Mouse (Mus musculus) forebrain, embryonic 16.5 days (tissue): Measurements from ENCODE around the gene Pkig. TPM values are rescaled to one million over a fixed set of nuclear protein-coding genes. Genes with fewer than 3 reads are reported as not detected.
A peak's percentile ranks its signal among the peaks of the same experiment; 100 is the strongest.

Experiments used
- ATAC-seq: fragments of 200-750 bp; cut with Nextera tagmentation; 2 replicates; pipeline ENCODE4 v1.8.0; 2017; ENCODE audit warnings: mild to moderate bottlenecking, moderate library complexity
- H3K27ac ChIP-seq: fragments of 300-500 bp; sonication (generic); 2 replicates; pipeline ENCODE4 v1.5.1; 2014; ENCODE audit warnings: low read length, control low read depth
- H3K27me3 ChIP-seq: fragments of 300-500 bp; sonication (generic); replicated peaks from 2 replicates; pipeline ENCODE4 v1.6.1; 2014; ENCODE audit warnings: low read length; ENCODE audit not compliant: control insufficient read depth, insufficient read depth
- H3K36me3 ChIP-seq: fragments of 300-500 bp; sonication (generic); 2 replicates; pipeline ENCODE4 v1.6.1; 2014; ENCODE audit not compliant: control insufficient read depth, insufficient read depth
- H3K4me1 ChIP-seq: fragments of 300-500 bp; sonication (generic); replicated peaks from 2 replicates; pipeline ENCODE4 v1.6.1; 2014; ENCODE audit warnings: low read length; ENCODE audit not compliant: control insufficient read depth, insufficient read depth
- H3K4me2 ChIP-seq: fragments of 300-500 bp; sonication (generic); 2 replicates; pipeline ENCODE4 v1.6.1; 2014; ENCODE audit warnings: mild to moderate bottlenecking, low read length, control low read depth
- H3K4me3 ChIP-seq: fragments of 300-500 bp; sonication (generic); replicated peaks from 2 replicates; pipeline ENCODE4 v1.5.1; 2014; ENCODE audit warnings: mild to moderate bottlenecking, low read length, control low read depth
- H3K9ac ChIP-seq: fragments of 300-500 bp; sonication (generic); replicated peaks from 2 replicates; pipeline ENCODE4 v1.6.1; 2014; ENCODE audit warnings: low read depth, low read length, control low read depth
- H3K9me3 ChIP-seq: fragments of 300-500 bp; sonication (generic); 2 replicates; pipeline ENCODE4 v1.6.1; 2016; ENCODE audit warnings: low read length; ENCODE audit not compliant: control insufficient read depth
- WGBS: fragments of 180-500 bp; shearing (Covaris S2); extraction: QIAGEN DNeasy Blood & Tissue Kit; methylation state at CpG from one replicate; pipeline ENCODE4 v1.1.7; 2014; 5-methylcytosine and 5-hydroxymethylcytosine counted together
- polyA plus RNA-seq: library from polyadenylated mRNA; unstranded; fragments of >200 nt; fragmentation: Nextera tagmentation; extraction: Ambion mirVana; gene quantifications from 2 replicates; pipeline ENCODE4 v1.2.1, GENCODE M21; 2015

Gene Pkig
- polyA plus RNA-seq, 1 experiment from 2014 or later = 153 TPM

GRCm38 (mm10) chr2:163710000-163710399 lies 51.8 kb downstream of the Pkig start:
- H3K4me2 ChIP-seq = no peak overlapping the region
- H3K4me3 ChIP-seq = no peak overlapping the region
- no peaks in the 10 kb centered on the region for H3K27me3 ChIP-seq
- H3K27ac ChIP-seq = no peak overlapping the region
- H3K9me3 ChIP-seq = no peaks in the 10 kb centered on the region
- no peak for ATAC-seq
- 0 out of 2 replicates have a peak, but pooled peaks cover 3% of the 10 kb centered on the region for H3K4me1 ChIP-seq
- no peak overlapping the region for H3K9ac ChIP-seq
- no peaks in the 10 kb centered on the region for H3K36me3 ChIP-seq
- 91% methylated on average over 9 of the region's 9 CpGs for WGBS

GRCm38 (mm10) chr2:163710606-163711159 lies 52.5 kb downstream of the Pkig start:
- Histone ChIP-seq H3K9me3 (no peaks in the 10 kb centered on the region), H3K36me3 (no peaks in the 10 kb centered on the region), H3K4me2 (no peak overlapping the region), H3K9ac (no peak overlapping the region), H3K27ac (no peak overlapping the region), H3K4me1 (0 out of 2 replicates have a peak, but pooled peaks cover 3% of the 10 kb centered on the region), H3K27me3 (no peaks in the 10 kb centered on the region), H3K4me3 (no peak overlapping the region)
- ATAC-seq = no peak
- WGBS = 78% methylated on average over 5 of the region's 5 CpGs

GRCm38 (mm10) chr2:163711368-163711868 lies 53.2 kb downstream of the Pkig start:
- H3K4me3 ChIP-seq = no peak overlapping the region
- no peak overlapping the region for H3K4me2 ChIP-seq
- WGBS = 86% methylated on average over 8 of the region's 8 CpGs
- no peak for ATAC-seq
- no peaks in the 10 kb centered on the region for H3K36me3 ChIP-seq
- H3K9me3 ChIP-seq = no peaks in the 10 kb centered on the region
- H3K4me1 ChIP-seq = 0 out of 2 replicates have a peak, but pooled peaks cover 3% of the 10 kb centered on the region
- no peak overlapping the region for H3K9ac ChIP-seq
- H3K27me3 ChIP-seq = no peaks in the 10 kb centered on the region
- no peak overlapping the region for H3K27ac ChIP-seq

- Histone ChIP-seq H3K27me3 (no peaks in the 10 kb centered on the region), H3K4me3 (no peak overlapping the region), H3K9me3 (no peaks in the 10 kb centered on the region), H3K27ac (no peak overlapping the region), H3K9ac (no peak overlapping the region), H3K4me1 (0 out of 2 replicates have a peak, but pooled peaks cover 3% of the 10 kb centered on the region), H3K36me3 (no peaks in the 10 kb centered on the region), H3K4me2 (no peak overlapping the region)
- WGBS = 77% methylated on average over 7 of the region's 7 CpGs
- ATAC-seq = no peak
Measured at GRCm38 (mm10) chr2:163712473-163712872, 54.3 kb downstream of the Pkig start.

GRCm38 (mm10) chr2:163712874-163713273 lies 54.7 kb downstream of the Pkig start:
- H3K4me3 ChIP-seq = no peak overlapping the region
- 0 out of 2 replicates have a peak, but pooled peaks cover 3% of the 10 kb centered on the region for H3K4me1 ChIP-seq
- 92% methylated on average over 6 of the region's 6 CpGs for WGBS
- no peaks in the 10 kb centered on the region for H3K27me3 ChIP-seq
- no peak for ATAC-seq
- no peak overlapping the region for H3K27ac ChIP-seq
- no peaks in the 10 kb centered on the region for H3K36me3 ChIP-seq
- no peak overlapping the region for H3K9ac ChIP-seq
- no peak overlapping the region for H3K4me2 ChIP-seq
- H3K9me3 ChIP-seq = no peaks in the 10 kb centered on the region

GRCm38 (mm10) chr2:163713340-163713739 lies 55.2 kb downstream of the Pkig start:
- no peak for ATAC-seq
- Histone ChIP-seq H3K9me3 (no peaks in the 10 kb centered on the region), H3K4me3 (no peak overlapping the region), H3K4me2 (no peak overlapping the region), H3K27ac (no peak overlapping the region), H3K4me1 (0 out of 2 replicates have a peak, but pooled peaks cover 3% of the 10 kb centered on the region), H3K27me3 (no peaks in the 10 kb centered on the region), H3K9ac (no peak overlapping the region), H3K36me3 (no peaks in the 10 kb centered on the region)
- 75% methylated on average over 3 of the region's 3 CpGs for WGBS

GRCm38 (mm10) chr2:163716448-163716847 lies 58.3 kb downstream of the Pkig start:
- no peak overlapping the region for H3K27ac ChIP-seq
- WGBS = 54% methylated on average over 8 of the region's 8 CpGs
- no peak for ATAC-seq

DNA sequence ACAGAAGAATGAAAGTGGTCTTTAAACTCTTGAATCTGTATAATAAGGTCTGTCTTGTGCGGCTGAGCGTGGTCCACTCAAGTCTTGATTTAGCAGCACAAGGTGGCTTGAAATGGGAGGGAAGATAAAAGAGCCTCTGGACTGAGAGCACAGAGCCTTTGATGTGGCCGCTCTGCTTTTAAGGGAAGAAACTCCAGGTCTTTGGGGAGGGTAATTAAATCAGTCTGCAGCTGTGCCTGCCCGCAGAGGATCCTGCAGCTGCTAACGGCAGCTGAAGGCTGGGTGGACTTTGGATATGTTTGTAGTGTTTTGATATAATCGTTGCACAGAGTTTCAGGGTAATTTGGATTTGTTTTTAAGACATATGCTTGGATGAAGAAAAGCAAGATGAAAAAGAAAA lies 58.7 kb downstream of the Pkig start:
- no peak overlapping the region for H3K4me3 ChIP-seq
- H3K4me1 ChIP-seq = peaks cover 15% of the 10 kb centered on the region
- 9% methylated on average over 6 of the region's 6 CpGs for WGBS
- H3K27me3 ChIP-seq = no peaks in the 10 kb centered on the region
- H3K36me3 ChIP-seq = no peaks in the 10 kb centered on the region
- H3K9ac ChIP-seq = no peak overlapping the region
- H3K9me3 ChIP-seq = no peaks in the 10 kb centered on the region
- H3K4me2 ChIP-seq = no peak overlapping the region
- no peak for ATAC-seq
- H3K27ac ChIP-seq = no peak overlapping the region

More at GRCm38 (mm10) chr2:163716448-163716847, 58.3 kb downstream of the Pkig start:
- Histone ChIP-seq H3K9me3 (no peaks in the 10 kb centered on the region), H3K4me1 (peaks cover 15% of the 10 kb centered on the region), H3K9ac (no peak overlapping the region), H3K4me2 (no peak overlapping the region), H3K4me3 (no peak overlapping the region), H3K27me3 (no peaks in the 10 kb centered on the region), H3K36me3 (no peaks in the 10 kb centered on the region)

- Histone ChIP-seq H3K4me2 (no peak overlapping the region), H3K4me3 (no peak overlapping the region), H3K27ac (0 out of 2 replicates have a peak overlapping the region, but pooled peaks have one; percentile 10), H3K9ac (no peak overlapping the region), H3K9me3 (no peaks in the 10 kb centered on the region), H3K4me1 (peaks cover 26% of the 10 kb centered on the region), H3K27me3 (no peaks in the 10 kb centered on the region), H3K36me3 (no peaks in the 10 kb centered on the region)
- no peak for ATAC-seq
- 72% methylated on average over 2 of the region's 2 CpGs for WGBS
Measured at GRCm38 (mm10) chr2:163718526-163718925, 60.3 kb downstream of the Pkig start.
